Mouse (Mus musculus) liver (tissue): ENCODE results near the gene Asxl1.

Experiments used
- DNase-seq: peaks from one replicate; pipeline ENCODE4 v3.0.0-alpha.2; 2020; ENCODE audit warnings: mixed read lengths

Asxl1 gene

DNA sequence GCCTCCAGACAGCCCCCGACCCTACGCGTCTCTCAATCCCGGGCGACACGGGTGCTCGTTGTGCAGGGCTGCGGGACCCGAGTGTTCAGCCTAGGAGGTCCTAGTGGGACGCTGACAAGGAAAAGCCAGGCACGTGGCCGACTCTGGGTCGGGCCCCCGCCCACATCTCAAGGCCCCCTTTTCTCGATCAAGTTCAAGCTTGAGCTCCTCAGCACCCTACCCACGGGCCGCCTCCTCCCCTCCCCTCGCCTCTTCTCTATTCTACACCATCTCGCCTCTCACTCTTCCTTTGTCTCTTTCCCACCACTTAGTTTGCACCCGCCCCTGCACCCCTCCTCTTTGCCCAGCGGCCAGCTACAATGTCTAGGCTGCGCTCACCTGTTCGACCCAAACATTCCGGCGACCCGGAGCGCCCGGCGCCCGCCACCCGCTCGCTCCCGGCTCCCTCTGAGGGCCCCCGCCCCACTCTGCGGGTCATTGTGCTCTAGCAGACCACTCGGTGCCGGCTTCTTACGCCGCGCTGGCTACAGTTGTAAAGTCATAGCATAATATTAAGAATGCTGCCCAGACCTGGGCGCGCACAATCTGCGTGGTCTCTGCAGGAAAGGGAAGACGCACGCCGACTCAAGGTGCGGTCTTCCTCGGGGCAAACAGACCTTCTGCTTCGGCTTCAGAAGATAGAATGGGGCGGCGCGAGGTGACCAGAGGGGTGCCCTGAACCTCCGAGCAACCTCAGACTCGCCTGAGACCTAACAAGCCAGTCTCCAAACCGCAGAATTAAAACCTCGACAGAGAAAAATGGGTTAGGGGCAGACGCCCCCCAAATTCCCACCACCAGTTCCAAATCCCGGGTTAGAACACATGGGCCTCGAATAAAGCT is 99.7 kb downstream of the Asxl1 start:
- DNase-seq: no peak

DNA sequence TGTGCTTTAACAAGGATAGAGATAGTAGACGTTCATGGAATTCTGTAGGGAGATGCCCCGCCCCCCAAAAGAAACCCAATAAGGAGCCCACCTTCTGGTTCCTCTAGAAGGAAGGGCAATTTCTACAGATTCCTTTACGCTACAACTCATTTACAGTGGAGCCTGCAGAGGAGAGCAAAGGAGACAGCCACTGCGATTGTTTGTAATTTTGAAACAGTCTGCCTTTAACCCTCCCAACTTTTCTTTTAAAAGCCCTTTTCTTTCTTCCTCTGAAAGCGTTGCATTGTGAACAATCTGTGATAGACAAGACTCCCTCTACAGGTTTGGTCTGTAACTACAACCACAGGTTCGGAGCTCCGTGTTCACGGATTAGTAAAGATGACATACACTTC is 100.4 kb downstream of the Asxl1 start:
- peak; percentile 43 for DNase-seq

DNA sequence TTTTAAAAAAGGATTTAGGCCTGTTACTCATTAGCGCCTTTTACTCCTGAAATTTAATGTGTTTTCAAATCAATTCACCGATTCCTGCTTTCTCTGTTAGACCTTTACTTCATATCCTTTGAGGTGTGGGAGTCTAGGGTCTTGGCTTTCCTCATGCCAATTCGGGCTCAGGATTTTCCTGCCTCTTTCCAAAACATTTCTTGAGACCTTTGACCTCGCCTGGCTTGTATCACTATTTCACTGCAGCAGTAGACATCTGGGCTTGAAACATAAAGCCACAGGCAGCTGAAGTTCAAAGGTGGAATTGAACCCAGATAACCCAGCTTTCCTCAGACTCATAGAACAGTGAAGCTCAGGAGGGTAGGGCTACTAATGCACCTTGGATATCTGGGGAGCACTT is 100.8 kb downstream of the Asxl1 start:
- no peak for DNase-seq

DNA sequence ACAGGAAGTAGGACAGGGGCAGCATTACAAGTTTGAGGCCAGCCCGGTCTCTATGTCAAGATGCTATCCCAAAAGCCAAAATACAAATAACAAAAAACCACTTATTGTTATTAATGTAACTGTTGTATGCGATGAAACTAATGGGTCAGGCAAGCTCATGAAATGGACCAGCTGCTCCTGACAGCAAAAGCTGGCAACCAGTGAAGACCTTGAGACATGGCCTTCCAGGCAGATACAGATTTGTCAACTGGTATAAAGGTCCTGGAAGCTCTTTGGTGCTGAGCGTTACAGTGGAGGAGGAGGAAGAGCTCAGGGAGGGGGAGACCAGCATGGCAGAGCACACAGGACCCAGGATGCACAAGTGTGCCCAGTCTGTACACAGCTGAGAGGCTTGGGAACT is 102.1 kb downstream of the Asxl1 start:
- DNase-seq: no peak

- DNase-seq: no peak
Measured at GRCm38 (mm10) chr2:153448519-153448918, 102.9 kb downstream of the Asxl1 start.
